Mouse (Mus musculus): ENCODE measurements at regions not wholly inside any gene's neighbourhood (a gene's known extent, or its start where the extent isn't known, plus 50 kb on each side); places are given as distances from the start of the nearest gene placed in this dataset.

DNA sequence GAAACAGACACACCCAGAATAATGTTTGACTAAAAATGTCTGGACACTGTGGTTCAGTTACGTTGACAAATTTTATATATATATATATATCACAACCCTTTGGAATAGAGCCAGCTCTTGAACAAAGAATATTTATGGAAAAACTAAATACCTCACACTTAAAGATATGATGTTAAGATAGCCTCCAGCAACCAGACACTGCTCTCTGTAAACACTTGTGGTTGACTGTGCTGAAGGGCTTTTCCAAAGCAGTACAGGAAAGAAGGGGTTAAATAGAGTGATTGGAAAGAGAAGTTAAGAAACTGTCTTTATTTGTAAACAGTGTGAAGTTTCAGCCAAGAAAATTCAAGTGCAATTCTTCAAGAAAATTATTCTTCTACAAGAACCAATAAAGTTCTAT, 90.0 kb upstream of the Ccdc91 start:
- TF ChIP-seq EP300 (IDR thresholded peaks at IDR 0.05; ENCODE audit: low read depth) (no peak), CTCF (IDR thresholded peaks at IDR 0.05; ENCODE audit: low read depth) (no peak)

All from liver, embryonic 14.5 days (tissue).